Mouse (Mus musculus): ENCODE data around the gene Stmnd1.
"Not testable (repeated sequence)": the region's sequence is repeated elsewhere in the genome, so short reads cannot be mapped to it uniquely, and the experiment has no call there.

Gene Stmnd1

GRCm38 (mm10) chr13:46294365-46294764, 20.8 kb downstream of the Stmnd1 start:
- no peak for DNase-seq

- no peak for DNase-seq
Measured at GRCm38 (mm10) chr13:46297701-46298100, 24.2 kb downstream of the Stmnd1 start.

DNA sequence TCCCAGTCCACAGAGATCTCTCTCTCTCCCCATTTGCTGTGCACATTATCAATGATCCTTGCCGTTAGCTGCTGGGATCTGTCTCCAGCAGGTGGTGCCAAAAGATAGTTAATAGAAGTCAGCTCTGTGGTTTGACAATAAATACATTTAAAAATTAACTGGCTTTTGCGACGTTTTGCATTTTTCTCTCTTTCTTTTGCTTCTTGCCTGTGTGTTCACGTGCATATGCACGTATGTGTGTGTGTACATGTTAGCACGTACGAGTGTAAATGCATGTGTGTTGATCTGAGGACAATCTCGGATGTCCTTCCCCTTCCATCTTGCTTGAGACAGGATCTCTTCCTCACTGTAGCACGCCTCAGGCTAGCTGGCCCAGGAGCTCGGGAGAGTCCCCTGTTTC, 37.3 kb downstream of the Stmnd1 start:
- DNase-seq: peak in 1 of 2 experiments; percentile 41

- DNase-seq: no peak
Measured at GRCm38 (mm10) chr13:46313176-46313575, 39.7 kb downstream of the Stmnd1 start.

DNA sequence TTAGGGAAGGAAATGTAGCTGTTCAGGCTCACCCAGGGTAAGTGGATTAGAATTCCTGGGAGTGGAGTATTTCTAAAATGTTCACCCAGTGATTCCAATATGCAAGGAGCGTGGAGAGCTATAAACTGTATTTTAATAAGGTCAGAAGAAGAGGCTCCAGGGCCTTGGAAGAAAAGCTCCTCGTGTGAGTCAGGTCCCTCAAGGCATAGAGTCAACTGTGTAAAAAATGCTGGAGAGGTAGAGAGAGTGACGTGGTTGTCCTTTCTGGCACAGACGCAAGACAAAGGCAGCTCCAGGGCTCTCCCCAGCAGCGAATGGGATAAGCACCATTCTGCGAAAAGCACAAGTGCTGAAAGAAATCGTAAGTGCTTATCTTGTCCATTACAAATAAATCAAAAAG, 41.6 kb downstream of the Stmnd1 start:
- no peak for DNase-seq

- no peak for DNase-seq
Measured at GRCm38 (mm10) chr13:46326351-46326985, 52.9 kb downstream of the Stmnd1 start.

DNA sequence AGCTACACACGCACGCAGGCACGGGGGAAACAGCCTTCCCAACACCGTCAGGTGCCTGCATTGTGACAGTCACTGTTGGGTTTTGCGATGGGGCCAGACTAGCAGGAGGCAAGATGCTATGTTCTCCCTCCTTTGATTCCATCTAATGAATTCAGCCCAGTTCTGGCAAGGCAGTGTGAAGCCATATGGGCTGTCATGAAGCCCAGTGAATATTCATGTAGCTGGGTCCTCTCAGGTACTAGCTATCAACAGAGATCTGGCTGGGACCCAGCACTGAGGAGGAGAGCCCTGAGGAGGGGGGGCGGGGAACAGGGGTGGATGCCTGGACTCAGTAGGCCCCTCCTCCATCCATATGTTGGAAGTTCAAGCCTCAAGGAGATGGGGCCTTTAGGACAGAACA, 61.5 kb downstream of the Stmnd1 start:
- no peak for DNase-seq

DNA sequence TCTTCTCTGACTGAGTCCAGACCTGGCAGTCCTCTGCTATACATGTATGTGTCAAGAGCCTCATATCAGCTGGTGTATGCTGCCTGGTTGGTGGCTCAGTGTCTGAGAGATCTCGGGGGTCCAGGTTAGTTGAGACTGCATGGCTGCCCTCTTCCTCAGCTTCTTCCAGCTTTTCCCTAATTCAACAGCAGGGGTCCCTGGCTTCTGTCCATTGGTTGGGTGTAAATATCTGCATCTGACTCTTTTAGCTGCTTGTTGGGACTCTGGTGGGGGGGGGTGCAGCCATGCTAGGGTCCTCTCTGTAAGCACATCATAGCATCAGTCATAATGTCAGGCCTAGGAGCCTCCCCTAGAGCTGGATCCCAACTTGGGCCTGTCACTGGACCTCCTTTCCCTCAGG, 62.8 kb downstream of the Stmnd1 start:
- not testable (repeated sequence) for DNase-seq

DNA sequence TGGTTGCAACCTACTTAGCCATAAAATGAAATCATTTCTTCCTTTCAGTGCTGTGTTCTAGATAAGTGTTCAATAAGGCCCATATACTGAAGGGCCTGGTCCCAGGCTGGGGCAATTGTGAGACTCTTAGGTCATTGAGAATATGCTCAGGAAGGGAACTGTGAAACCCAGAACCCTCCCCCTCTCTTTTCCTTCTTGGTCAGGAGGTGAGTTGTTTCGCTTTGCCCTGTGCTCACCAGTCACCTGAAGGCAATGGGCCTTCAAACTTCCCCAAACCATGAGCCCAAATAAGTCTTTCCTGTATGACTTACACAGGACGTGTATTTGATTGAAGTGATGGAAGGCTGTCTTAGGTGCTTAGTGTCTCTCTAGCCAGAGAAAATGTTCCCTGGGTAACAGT, 64.3 kb downstream of the Stmnd1 start:
- no peak for DNase-seq

GRCm38 (mm10) chr13:46339954-46340353, 66.4 kb downstream of the Stmnd1 start:
- DNase-seq: peak; percentile 87 to 96

DNA sequence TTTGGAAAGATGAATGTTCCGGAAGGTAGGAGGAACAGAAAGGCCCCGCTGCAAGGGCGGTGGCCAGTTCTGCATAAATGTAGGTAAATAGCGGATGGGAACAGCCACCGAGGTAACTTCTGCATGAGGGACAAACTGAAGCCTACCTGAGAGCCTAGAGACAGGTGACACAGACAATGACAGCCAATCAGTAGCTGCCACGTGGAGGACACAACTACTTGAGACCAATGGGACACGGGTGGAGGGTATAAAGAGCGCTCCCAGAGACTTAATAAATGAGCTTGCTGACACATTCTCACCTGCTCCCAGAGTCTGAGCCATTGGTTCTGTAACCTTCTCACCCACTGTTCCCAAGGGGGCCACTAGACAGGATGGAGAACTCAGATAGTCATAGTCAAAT, 67.1 kb downstream of the Stmnd1 start:
- DNase-seq: no peak

DNA sequence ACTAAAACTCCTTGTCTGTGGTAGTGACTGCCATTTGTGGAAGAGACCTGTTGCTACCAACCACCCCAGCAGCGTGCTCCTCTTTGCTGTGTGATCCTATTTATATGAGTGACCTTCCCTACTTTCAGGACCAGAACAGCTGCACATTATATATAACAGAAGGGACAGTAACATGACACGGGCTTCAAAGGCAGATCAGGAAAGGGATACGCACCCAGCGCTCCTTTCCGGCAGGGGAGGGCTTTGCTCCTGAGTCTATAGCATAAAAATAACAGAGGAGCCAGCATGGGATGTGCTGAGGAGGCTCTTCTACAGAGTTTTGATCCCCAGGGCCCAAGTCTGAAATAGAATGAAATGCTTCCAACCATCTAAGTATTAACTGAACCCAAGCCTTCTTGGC, 67.9 kb downstream of the Stmnd1 start:
- DNase-seq: no peak

DNA sequence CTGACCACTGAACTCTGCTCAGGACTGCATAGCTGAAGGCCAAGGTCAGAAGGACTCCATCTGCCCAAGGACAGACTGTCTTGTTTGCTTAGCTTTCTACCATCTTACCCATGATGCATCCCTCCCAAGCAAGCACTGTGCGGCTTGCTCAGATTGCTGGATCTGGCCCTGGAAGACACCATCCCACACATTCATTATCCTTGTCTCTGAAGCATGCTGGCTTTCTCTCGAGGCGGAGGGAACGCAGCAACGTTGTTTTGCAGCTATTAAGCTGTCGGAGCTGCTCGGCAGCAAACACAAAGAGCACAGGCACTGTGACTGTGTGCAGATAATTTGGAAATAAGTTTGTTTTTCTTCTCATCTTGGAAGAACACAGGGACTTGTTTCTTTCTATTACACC, 69.7 kb downstream of the Stmnd1 start:
- no peak for DNase-seq

- DNase-seq: no peak
Measured at GRCm38 (mm10) chr13:46346830-46347512, 73.5 kb downstream of the Stmnd1 start.

- no peak for DNase-seq
Measured at GRCm38 (mm10) chr13:46349664-46350063, 76.1 kb downstream of the Stmnd1 start.
